Mouse (Mus musculus): Measurements from ENCODE around the gene Ndufab1. TPM values are rescaled to one million over a fixed set of nuclear protein-coding genes. Genes with fewer than 3 reads are reported as not detected.
A peak's percentile ranks its signal among the peaks of the same experiment; 100 is the strongest.
"Not testable (repeated sequence)": the region's sequence is repeated elsewhere in the genome, so short reads cannot be mapped to it uniquely, and the experiment has no call there.

Gene Ndufab1
- polyA plus RNA-seq, 1 experiment from 2014 or later: 758 TPM

GRCm38 (mm10) chr7:122125636-122126035 is 23.9 kb upstream of the Ndufab1 start:
- peaks cover 9% of the 10 kb centered on the region; the same call in 1 of the 2 replicates for H3K36me3 ChIP-seq (ENCODE audit: control insufficient read depth, insufficient read depth, low read length)
- H3K4me1 ChIP-seq (ENCODE audit: control insufficient read depth, insufficient read depth, low read depth, low read length): no peaks in the 10 kb centered on the region
- H3K9ac ChIP-seq (ENCODE audit: low read depth, low read length): no peak overlapping the region
- H3K27me3 ChIP-seq (replicated peaks; ENCODE audit: control insufficient read depth, insufficient read depth, low read length): no peaks in the 10 kb centered on the region
- no peak overlapping the region for H3K4me3 ChIP-seq (ENCODE audit: low read length)
- ATAC-seq: no peak
- WGBS: 79% methylated on average over 8 of the region's 8 CpGs
- H3K27ac ChIP-seq (ENCODE audit: low read depth, low read length): no peak overlapping the region
- no peak overlapping the region for H3K4me2 ChIP-seq (ENCODE audit: low read length)
- H3K9me3 ChIP-seq (ENCODE audit: control insufficient read depth, low read length): no peaks in the 10 kb centered on the region

GRCm38 (mm10) chr7:122123518-122123917 is 21.8 kb upstream of the Ndufab1 start:
- ATAC-seq: no peak
- H3K4me1 ChIP-seq (ENCODE audit: control insufficient read depth, insufficient read depth, low read depth, low read length): no peaks in the 10 kb centered on the region
- 86% methylated on average over 4 of the region's 4 CpGs for WGBS
- no peak overlapping the region for H3K9ac ChIP-seq (ENCODE audit: low read depth, low read length)
- H3K4me3 ChIP-seq (ENCODE audit: low read length): no peak overlapping the region
- H3K9me3 ChIP-seq (ENCODE audit: control insufficient read depth, low read length): no peaks in the 10 kb centered on the region
- H3K27ac ChIP-seq (ENCODE audit: low read depth, low read length): no peak overlapping the region
- H3K4me2 ChIP-seq (ENCODE audit: low read length): no peak overlapping the region
- no peaks in the 10 kb centered on the region for H3K27me3 ChIP-seq (replicated peaks; ENCODE audit: control insufficient read depth, insufficient read depth, low read length)
- H3K36me3 ChIP-seq (ENCODE audit: control insufficient read depth, insufficient read depth, low read length): peaks cover 9% of the 10 kb centered on the region; the same call in 1 of the 2 replicates

- ATAC-seq: no peak
- Histone ChIP-seq H3K4me2 (ENCODE audit: low read length) (no peak overlapping the region), H3K9me3 (ENCODE audit: control insufficient read depth, low read length) (no peaks in the 10 kb centered on the region), H3K4me1 (ENCODE audit: control insufficient read depth, insufficient read depth, low read depth, low read length) (no peaks in the 10 kb centered on the region), H3K9ac (ENCODE audit: low read depth, low read length) (no peak overlapping the region), H3K36me3 (ENCODE audit: control insufficient read depth, insufficient read depth, low read length) (no peaks in the 10 kb centered on the region), H3K4me3 (ENCODE audit: low read length) (no peak overlapping the region), H3K27ac (ENCODE audit: low read depth, low read length) (no peak overlapping the region), H3K27me3 (replicated peaks; ENCODE audit: control insufficient read depth, insufficient read depth, low read length) (no peaks in the 10 kb centered on the region)
- 98% methylated on average over 6 of the region's 6 CpGs for WGBS
Measured at GRCm38 (mm10) chr7:122108206-122108605, 6.5 kb upstream of the Ndufab1 start.

- WGBS: 8% methylated on average over 24 of the region's 28 CpGs
Measured at GRCm38 (mm10) chr7:122101014-122101746, 506 bp downstream of the Ndufab1 start.

GRCm38 (mm10) chr7:122099222-122099621 is 2.5 kb downstream of the Ndufab1 start:
- Histone ChIP-seq H3K27me3 (replicated peaks; ENCODE audit: control insufficient read depth, insufficient read depth, low read length) (no peaks in the 10 kb centered on the region), H3K4me2 (ENCODE audit: low read length) (no peak overlapping the region), H3K36me3 (ENCODE audit: control insufficient read depth, insufficient read depth, low read length) (peaks cover 23% of the 10 kb centered on the region), H3K4me1 (ENCODE audit: control insufficient read depth, insufficient read depth, low read depth, low read length) (peaks cover 14% of the 10 kb centered on the region), H3K9ac (ENCODE audit: low read depth, low read length) (no peak overlapping the region), H3K9me3 (ENCODE audit: control insufficient read depth, low read length) (no peaks in the 10 kb centered on the region), H3K27ac (ENCODE audit: low read depth, low read length) (no peak overlapping the region), H3K4me3 (ENCODE audit: low read length) (no peak overlapping the region)
- WGBS: 51% methylated on average over 4 of the region's 4 CpGs
- ATAC-seq: no peak

More at GRCm38 (mm10) chr7:122101014-122101746, 506 bp downstream of the Ndufab1 start:
- peaks cover 14% of the 10 kb centered on the region for H3K4me1 ChIP-seq (ENCODE audit: control insufficient read depth, insufficient read depth, low read depth, low read length)
- H3K4me3 ChIP-seq (ENCODE audit: low read length): peak overlapping the region; percentile 52
- not testable (repeated sequence) for H3K27me3 ChIP-seq (replicated peaks; ENCODE audit: control insufficient read depth, insufficient read depth, low read length); H3K36me3 ChIP-seq (ENCODE audit: control insufficient read depth, insufficient read depth, low read length); H3K9me3 ChIP-seq (ENCODE audit: control insufficient read depth, low read length)
- peak overlapping the region; percentile 80 for H3K4me2 ChIP-seq (ENCODE audit: low read length)
- H3K27ac ChIP-seq (ENCODE audit: low read depth, low read length): peak overlapping the region; percentile 64; the same call in 1 of the 2 replicates
- H3K9ac ChIP-seq (ENCODE audit: low read depth, low read length): peak overlapping the region; percentile 64
- peak; percentile 79 for ATAC-seq

GRCm38 (mm10) chr7:122098009-122098408 is 3.7 kb downstream of the Ndufab1 start:
- no peak for ATAC-seq
- H3K4me2 ChIP-seq (ENCODE audit: low read length): no peak overlapping the region
- no peak overlapping the region for H3K9ac ChIP-seq (ENCODE audit: low read depth, low read length)
- no peaks in the 10 kb centered on the region for H3K27me3 ChIP-seq (replicated peaks; ENCODE audit: control insufficient read depth, insufficient read depth, low read length)
- no peak overlapping the region for H3K27ac ChIP-seq (ENCODE audit: low read depth, low read length)
- peaks cover 14% of the 10 kb centered on the region for H3K4me1 ChIP-seq (ENCODE audit: control insufficient read depth, insufficient read depth, low read depth, low read length)
- peaks cover 26% of the 10 kb centered on the region for H3K36me3 ChIP-seq (ENCODE audit: control insufficient read depth, insufficient read depth, low read length)
- WGBS: 95% methylated on average over 3 of the region's 3 CpGs
- H3K4me3 ChIP-seq (ENCODE audit: low read length): no peak overlapping the region
- H3K9me3 ChIP-seq (ENCODE audit: control insufficient read depth, low read length): no peaks in the 10 kb centered on the region

GRCm38 (mm10) chr7:122094564-122095330 is 6.9 kb downstream of the Ndufab1 start:
- H3K9ac ChIP-seq (ENCODE audit: low read depth, low read length): no peak overlapping the region
- no peak overlapping the region for H3K4me3 ChIP-seq (ENCODE audit: low read length)
- peaks cover 41% of the 10 kb centered on the region for H3K36me3 ChIP-seq (ENCODE audit: control insufficient read depth, insufficient read depth, low read length)
- no peak for ATAC-seq
- peaks cover 1% of the 10 kb centered on the region for H3K4me1 ChIP-seq (ENCODE audit: control insufficient read depth, insufficient read depth, low read depth, low read length)
- no peaks in the 10 kb centered on the region for H3K27me3 ChIP-seq (replicated peaks; ENCODE audit: control insufficient read depth, insufficient read depth, low read length)
- H3K27ac ChIP-seq (ENCODE audit: low read depth, low read length): no peak overlapping the region
- WGBS: 98% methylated on average over 2 of the region's 2 CpGs
- H3K4me2 ChIP-seq (ENCODE audit: low read length): no peak overlapping the region
- no peaks in the 10 kb centered on the region for H3K9me3 ChIP-seq (ENCODE audit: control insufficient read depth, low read length)

GRCm38 (mm10) chr7:122087195-122087982 is 14.3 kb downstream of the Ndufab1 start:
- H3K9ac ChIP-seq (ENCODE audit: low read depth, low read length): no peak overlapping the region
- peaks cover 27% of the 10 kb centered on the region for H3K36me3 ChIP-seq (ENCODE audit: control insufficient read depth, insufficient read depth, low read length)
- no peak overlapping the region for H3K27ac ChIP-seq (ENCODE audit: low read depth, low read length)
- no peak overlapping the region for H3K4me2 ChIP-seq (ENCODE audit: low read length)
- no peak overlapping the region for H3K4me3 ChIP-seq (ENCODE audit: low read length)
- 93% methylated on average over 11 of the region's 11 CpGs for WGBS
- no peaks in the 10 kb centered on the region for H3K4me1 ChIP-seq (ENCODE audit: control insufficient read depth, insufficient read depth, low read depth, low read length)
- ATAC-seq: no peak
- no peaks in the 10 kb centered on the region for H3K27me3 ChIP-seq (replicated peaks; ENCODE audit: control insufficient read depth, insufficient read depth, low read length)
- H3K9me3 ChIP-seq (ENCODE audit: control insufficient read depth, low read length): no peaks in the 10 kb centered on the region

- 100% methylated on average over 1 of the region's 1 CpGs for WGBS
- Histone ChIP-seq H3K4me3 (ENCODE audit: low read length) (no peak overlapping the region), H3K4me2 (ENCODE audit: low read length) (no peak overlapping the region), H3K9ac (ENCODE audit: low read depth, low read length) (no peak overlapping the region), H3K4me1 (ENCODE audit: control insufficient read depth, insufficient read depth, low read depth, low read length) (no peaks in the 10 kb centered on the region), H3K36me3 (ENCODE audit: control insufficient read depth, insufficient read depth, low read length) (peaks cover 31% of the 10 kb centered on the region), H3K27me3 (replicated peaks; ENCODE audit: control insufficient read depth, insufficient read depth, low read length) (no peaks in the 10 kb centered on the region), H3K9me3 (ENCODE audit: control insufficient read depth, low read length) (no peaks in the 10 kb centered on the region), H3K27ac (ENCODE audit: low read depth, low read length) (no peak overlapping the region)
- no peak for ATAC-seq
Measured at GRCm38 (mm10) chr7:122081071-122081470, 20.6 kb downstream of the Ndufab1 start.

Measured in hindbrain, embryonic 16.5 days (tissue).